Mouse (Mus musculus) heart, adult 2 months (tissue): ENCODE data around the gene Gm2a. TPM values are rescaled to one million over a fixed set of nuclear protein-coding genes. Genes with fewer than 3 reads are reported as not detected.
A peak's percentile ranks its signal among the peaks of the same experiment; 100 is the strongest.
"Not testable (repeated sequence)": the region's sequence is repeated elsewhere in the genome, so short reads cannot be mapped to it uniquely, and the experiment has no call there.

Experiments
- DNase-seq, 2 experiments: peaks; one replicate each; pipeline ENCODE4 v3.0.0; 2021
- H3K27ac ChIP-seq: fragments of 200-600 bp; 2 replicates; pipeline ENCODE4 v1.8.1; 2022
- H3K27me3 ChIP-seq: fragments of 200-500 bp; 2 replicates; pipeline ENCODE4 v1.6.1; 2012; ENCODE audit warnings: mild to moderate bottlenecking, low read length, inconsistent platforms, mixed read lengths; ENCODE audit not compliant: control insufficient read depth, insufficient read depth
- H3K36me3 ChIP-seq: fragments of 200-500 bp; 2 replicates; pipeline ENCODE4 v1.6.1; 2012; ENCODE audit warnings: low read length, inconsistent platforms; ENCODE audit not compliant: control insufficient read depth, insufficient read depth
- H3K4me1 ChIP-seq: fragments of 200-500 bp; 2 replicates; pipeline ENCODE4 v1.6.1; 2011; ENCODE audit warnings: low read length; ENCODE audit not compliant: control insufficient read depth, insufficient read depth
- H3K4me3 ChIP-seq: fragments of 200-600 bp; 2 replicates; pipeline ENCODE4 v1.8.1; 2022
- H3K79me2 ChIP-seq: fragments of 200-500 bp; replicated peaks from 2 replicates; pipeline ENCODE4 v1.6.1; 2012; ENCODE audit warnings: mild to moderate bottlenecking, inconsistent platforms, low read length, moderate library complexity, mixed read lengths; ENCODE audit not compliant: control insufficient read depth, insufficient read depth
- H3K9ac ChIP-seq: fragments of 200-500 bp; 2 replicates; pipeline ENCODE4 v1.6.1; 2012; ENCODE audit warnings: low read depth, mild to moderate bottlenecking, control low read depth, inconsistent platforms, low read length, mixed read lengths
- CTCF ChIP-seq: fragments of 200-600 bp; IDR thresholded peaks from 2 replicates; pipeline ENCODE4 v1.8.1; 2022; ENCODE audit warnings: antibody characterized with exemption, mild to moderate bottlenecking, moderate library complexity
- EP300 ChIP-seq: fragments of 200-500 bp; IDR thresholded peaks from 2 replicates; pipeline ENCODE4 v1.6.1; 2011; ENCODE audit warnings: low read depth, low read length, control low read depth; ENCODE audit not compliant: insufficient read depth
- POLR2A ChIP-seq: fragments of 200-500 bp; IDR thresholded peaks from 2 replicates; pipeline ENCODE4 v1.6.1; 2011; ENCODE audit warnings: mild to moderate bottlenecking, low read depth, low read length, control low read depth; ENCODE audit not compliant: insufficient read depth
- WGBS: fragments of 180-500 bp; shearing (Covaris S2); methylation state at CpG from one replicate; pipeline ENCODE4 v1.1.7; 2018; 5-methylcytosine and 5-hydroxymethylcytosine counted together
- intact Hi-C: fragments of 180-260 bp; cut with DNase I; formaldehyde crosslinking; loops from one replicate; pipeline ENCODE4 v1.15.1; 2025
- polyA plus RNA-seq: library from polyadenylated mRNA; depleted of rRNA; stranded (reverse); fragments of >200 nt; gene quantifications from 2 replicates; pipeline ENCODE4 v1.2.3, GENCODE M21; 2012
- total RNA-seq, 2 experiments: library from RNA; stranded (reverse); gene quantifications; 2 replicates each; pipeline ENCODE4 v1.2.3; 2021

Gm2a gene
- total and polyA plus RNA-seq, 3 experiments = 10.3 to 19.8 (median 10.8) TPM

DNA sequence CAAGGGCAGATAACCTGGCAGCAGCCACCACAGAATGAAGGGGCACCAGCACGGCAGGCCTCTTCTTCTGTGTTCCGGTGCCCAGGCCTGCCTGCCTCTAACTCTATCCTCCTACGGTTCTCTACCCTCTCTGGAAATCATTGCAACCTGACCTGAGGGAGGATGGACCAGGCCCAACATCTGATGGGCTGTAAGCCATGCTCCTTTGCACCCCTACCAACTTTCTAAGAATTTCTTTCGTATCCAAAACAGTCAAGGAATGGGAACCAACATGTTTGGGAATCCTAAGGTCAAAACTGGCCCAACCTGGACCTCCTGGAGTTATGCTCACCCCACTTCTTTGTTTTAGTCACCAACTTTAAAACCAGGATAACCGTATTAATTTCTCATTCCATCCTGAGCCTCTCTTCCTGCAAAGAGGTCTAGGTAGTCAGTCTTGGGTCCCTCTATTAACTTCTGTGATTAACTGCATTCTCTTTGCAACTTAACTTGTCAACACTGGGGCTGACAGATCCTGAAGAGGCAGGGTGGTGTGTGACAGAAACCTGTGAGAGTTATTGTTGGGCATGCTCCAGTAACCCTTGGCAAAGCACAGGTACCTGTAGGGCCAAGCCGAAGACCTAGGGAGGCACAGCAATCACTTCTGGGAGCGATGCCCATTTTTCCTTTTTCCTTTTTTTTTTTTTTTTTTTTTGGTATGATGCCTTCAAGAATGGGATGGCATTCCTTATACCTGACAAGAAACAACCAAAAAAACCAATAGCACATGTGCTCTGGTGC, 11.8 kb downstream of the Gm2a start:
- no peak for TF ChIP-seq CTCF
- no peak for TF ChIP-seq EP300
- no peak for TF ChIP-seq POLR2A
- no peak overlapping the region for H3K9ac ChIP-seq
- no peaks in the 10 kb centered on the region for H3K4me1 ChIP-seq
- no peak overlapping the region for H3K4me3 ChIP-seq
- H3K27me3 ChIP-seq = no peaks in the 10 kb centered on the region
- no peaks in the 10 kb centered on the region for H3K79me2 ChIP-seq
- H3K36me3 ChIP-seq = no peaks in the 10 kb centered on the region
- H3K27ac ChIP-seq = no peak overlapping the region
- WGBS = 85% methylated on average over 7 of the region's 7 CpGs
- intact Hi-C loops = no loop called here
- no peak for DNase-seq

DNA sequence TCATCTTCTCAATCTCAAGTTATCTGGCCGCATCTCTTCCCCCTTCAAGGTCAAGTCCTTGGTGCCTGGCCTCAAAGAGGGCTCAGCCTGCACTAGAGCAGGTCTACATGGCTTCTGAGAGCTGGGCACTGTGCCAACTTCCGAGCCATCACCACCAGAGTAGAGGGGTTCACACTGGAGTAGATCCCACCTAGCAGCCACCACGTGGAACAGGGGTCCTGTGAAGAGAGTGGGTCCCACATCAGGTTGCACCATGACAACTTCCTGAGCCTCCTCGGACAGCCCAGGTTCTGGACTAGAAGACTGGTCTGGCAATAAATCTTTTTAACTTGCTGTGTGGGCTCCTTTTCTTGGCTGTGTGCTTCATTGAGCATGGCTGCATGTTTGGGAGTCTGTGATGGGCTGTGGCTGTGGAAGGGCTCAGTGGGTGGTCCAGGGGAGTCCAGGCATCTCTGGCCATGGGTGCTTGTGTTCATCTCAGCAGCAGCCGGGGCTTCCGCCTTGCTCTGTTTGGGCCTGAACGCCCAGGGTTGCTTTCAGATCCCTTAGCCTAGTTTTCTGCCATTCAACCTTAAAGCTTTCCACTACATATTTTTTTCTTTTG, 12.8 kb downstream of the Gm2a start:
- WGBS = 67% methylated on average over 7 of the region's 7 CpGs
- no peaks in the 10 kb centered on the region for H3K4me1 ChIP-seq
- no peaks in the 10 kb centered on the region for H3K36me3 ChIP-seq
- TF ChIP-seq EP300 = no peak
- no peak for TF ChIP-seq POLR2A
- TF ChIP-seq CTCF = no peak
- H3K9ac ChIP-seq = no peak overlapping the region
- intact Hi-C loops = no loop called here
- no peaks in the 10 kb centered on the region for H3K79me2 ChIP-seq
- DNase-seq = no peak
- no peak overlapping the region for H3K27ac ChIP-seq
- no peaks in the 10 kb centered on the region for H3K27me3 ChIP-seq
- H3K4me3 ChIP-seq = no peak overlapping the region

DNA sequence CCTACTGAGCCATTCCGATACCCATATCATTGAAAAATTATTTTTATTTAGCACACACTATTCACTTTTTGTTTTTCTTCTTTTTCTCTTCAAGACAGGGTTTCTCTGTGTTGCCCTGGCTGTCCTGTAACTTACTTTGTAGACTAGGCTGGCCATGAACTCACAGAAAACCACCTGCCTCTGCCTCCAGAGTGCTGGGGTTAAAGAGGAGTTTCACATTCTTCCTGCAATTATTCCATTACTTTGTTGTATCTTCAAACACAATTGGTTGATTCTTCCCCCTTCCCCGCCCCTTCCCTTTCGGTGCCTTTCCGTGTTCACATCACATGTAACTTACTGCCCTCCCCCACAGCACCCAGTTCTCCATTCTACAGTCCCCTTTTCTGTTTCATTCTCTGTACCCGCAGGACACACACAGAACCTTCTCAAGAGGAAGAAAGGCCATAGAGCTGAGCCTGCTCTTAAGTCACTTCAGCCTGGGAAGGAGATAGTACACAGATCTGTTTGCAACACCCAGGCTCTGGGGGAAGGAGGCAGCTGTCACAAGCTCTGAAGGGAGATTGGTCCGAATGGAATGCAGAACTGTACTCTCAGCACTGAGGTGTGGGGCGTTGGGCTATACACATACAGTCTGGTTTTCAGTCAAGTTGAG, 15.4 kb downstream of the Gm2a start:
- WGBS = 59% methylated on average over 7 of the region's 7 CpGs

DNA sequence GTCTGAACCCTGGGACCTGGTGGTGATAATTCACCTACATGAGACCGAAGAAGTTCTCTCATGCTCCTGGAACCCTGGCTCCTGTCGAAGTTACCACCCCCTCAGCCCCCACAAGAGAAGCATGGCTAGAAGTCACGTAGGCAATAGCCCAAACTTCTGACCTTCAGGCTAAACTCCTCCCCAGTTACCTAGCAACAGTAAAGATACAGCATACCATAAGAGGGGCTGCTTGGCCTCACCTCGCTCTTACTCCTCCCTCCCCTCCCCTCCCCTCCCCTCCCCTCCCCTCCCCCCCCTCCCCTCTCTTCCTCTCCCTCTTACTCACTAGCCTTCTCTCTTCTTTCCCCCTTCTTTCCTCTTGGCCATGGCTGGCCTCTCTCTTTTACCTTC, 15.9 kb downstream of the Gm2a start:
- H3K4me1 ChIP-seq, H3K79me2 ChIP-seq, H3K27me3 ChIP-seq, H3K36me3 ChIP-seq, H3K9ac ChIP-seq, H3K4me3 ChIP-seq, DNase-seq, intact Hi-C loops, H3K27ac ChIP-seq: not testable (repeated sequence)
- WGBS = 42% methylated on average over 3 of the region's 4 CpGs

More for the DNA sequence above, 15.4 kb downstream of the Gm2a start:
- Histone ChIP-seq H3K27ac (no peak overlapping the region), H3K36me3 (no peaks in the 10 kb centered on the region), H3K4me1 (no peaks in the 10 kb centered on the region), H3K4me3 (no peak overlapping the region), H3K79me2 (no peaks in the 10 kb centered on the region), H3K27me3 (no peaks in the 10 kb centered on the region), H3K9ac (no peak overlapping the region)
- TF ChIP-seq POLR2A (peak; percentile 34; the same call in 1 of the 2 replicates), EP300 (no peak)
- peak in 1 of 2 experiments; percentile 56 for DNase-seq
- intact Hi-C loops = no loop called here

DNA sequence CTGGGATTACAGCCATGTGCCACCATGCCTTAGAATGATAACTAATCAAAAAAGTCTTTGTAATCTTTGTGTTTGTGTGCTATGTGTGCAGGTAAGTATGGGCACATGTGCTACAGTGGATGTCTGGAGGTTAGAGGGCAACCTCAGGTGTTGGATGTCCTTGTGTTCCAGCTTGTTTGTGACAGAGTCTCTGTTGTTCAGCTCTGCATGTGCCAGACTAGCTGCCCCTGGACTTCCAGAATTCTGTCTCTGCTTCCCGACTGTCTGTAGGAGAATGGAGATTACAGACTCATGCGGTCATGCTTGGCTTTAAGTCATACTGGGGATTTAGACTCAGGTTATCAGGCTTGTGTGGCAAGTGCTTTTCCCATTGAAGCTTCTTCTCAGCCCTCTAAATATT, 16.4 kb downstream of the Gm2a start:
- no peak overlapping the region for H3K9ac ChIP-seq
- no peak for DNase-seq
- intact Hi-C loops = no loop called here
- WGBS = 45% methylated on average over 2 of the region's 2 CpGs
- H3K79me2 ChIP-seq = no peaks in the 10 kb centered on the region
- no peak overlapping the region for H3K4me3 ChIP-seq
- no peaks in the 10 kb centered on the region for H3K36me3 ChIP-seq
- no peaks in the 10 kb centered on the region for H3K27me3 ChIP-seq
- H3K4me1 ChIP-seq = no peaks in the 10 kb centered on the region
- H3K27ac ChIP-seq = no peak overlapping the region
- TF ChIP-seq EP300 = no peak
- TF ChIP-seq CTCF = no peak
- TF ChIP-seq POLR2A = no peak

DNA sequence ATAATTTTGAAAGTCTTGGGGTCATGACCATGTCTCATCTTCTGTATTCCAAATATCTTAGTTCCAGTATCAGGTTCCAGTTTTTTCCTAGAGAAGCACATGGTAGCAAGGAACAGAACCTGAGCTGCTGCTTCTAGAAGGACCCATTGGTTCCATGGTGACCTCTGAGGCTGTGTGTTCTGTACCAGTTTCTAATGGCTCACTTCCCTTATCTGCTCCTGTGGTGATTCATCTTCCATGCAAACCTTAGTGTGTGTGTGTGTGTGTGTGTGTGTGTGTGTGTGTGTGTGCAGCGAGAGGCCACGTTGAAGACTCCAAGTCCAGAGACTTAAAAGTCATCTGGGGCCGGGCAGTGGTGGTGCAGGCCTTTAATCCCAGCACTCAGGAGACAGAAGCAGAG, 18.1 kb downstream of the Gm2a start:
- Histone ChIP-seq H3K27ac (no peak overlapping the region), H3K9ac (no peak overlapping the region), H3K79me2 (no peaks in the 10 kb centered on the region), H3K27me3 (no peaks in the 10 kb centered on the region), H3K36me3 (no peaks in the 10 kb centered on the region), H3K4me1 (no peaks in the 10 kb centered on the region), H3K4me3 (no peak overlapping the region)
- 93% methylated on average over 3 of the region's 3 CpGs for WGBS
- intact Hi-C loops = no loop called here
- no peak for TF ChIP-seq CTCF
- no peak for TF ChIP-seq EP300
- TF ChIP-seq POLR2A = no peak
- DNase-seq = no peak
